Mouse (Mus musculus) megakaryocyte, embryonic 14.5 days (primary cell): ENCODE data around the gene Dusp12.

Experiments used
- FLI1 ChIP-seq: IDR thresholded peaks from 2 replicates; pipeline ENCODE4 v1.6.1; 2012; ENCODE audit warnings: low read length, inconsistent platforms, mixed read lengths
- GATA1 ChIP-seq: IDR thresholded peaks from 3 replicates; pipeline ENCODE4 v1.6.1; 2012; ENCODE audit warnings: mixed read lengths, low read length, inconsistent platforms, borderline replicate concordance

DNA sequence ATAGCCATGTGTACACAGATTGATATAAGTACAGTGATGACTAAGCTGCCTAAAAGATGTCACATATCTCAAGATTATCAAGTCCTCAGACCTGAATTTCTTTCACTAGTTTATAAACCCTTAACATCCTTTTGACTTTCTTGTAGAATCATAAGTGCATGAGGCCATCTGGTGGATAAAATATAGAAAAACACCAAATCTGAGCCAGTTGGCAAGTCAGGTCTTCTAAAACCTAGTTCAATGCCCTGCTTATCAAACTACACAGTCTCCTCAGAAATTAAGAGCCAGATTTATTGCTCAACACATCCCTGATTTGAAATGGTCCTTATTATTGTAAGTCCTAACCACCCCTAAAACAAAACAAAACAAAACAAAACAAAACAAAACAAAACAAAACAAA is 45.7 kb downstream of the Dusp12 start:
- TF ChIP-seq GATA1 (no peak), FLI1 (no peak)
